Mouse (Mus musculus): Measurements from ENCODE around the gene Efna2.
"Not testable (repeated sequence)": the region's sequence is repeated elsewhere in the genome, so short reads cannot be mapped to it uniquely, and the experiment has no call there.

The Efna2 gene

GRCm38 (mm10) chr10:80189999-80190398 is 10.7 kb downstream of the Efna2 start:
- no peak for DNase-seq (ENCODE audit: low read depth, low spot score)

GRCm38 (mm10) chr10:80190491-80191051 is 11.3 kb downstream of the Efna2 start:
- DNase-seq (ENCODE audit: low read depth, low spot score), result no peak

GRCm38 (mm10) chr10:80193976-80194375 is 14.7 kb downstream of the Efna2 start:
- no peak for DNase-seq (ENCODE audit: low read depth, low spot score)

DNA sequence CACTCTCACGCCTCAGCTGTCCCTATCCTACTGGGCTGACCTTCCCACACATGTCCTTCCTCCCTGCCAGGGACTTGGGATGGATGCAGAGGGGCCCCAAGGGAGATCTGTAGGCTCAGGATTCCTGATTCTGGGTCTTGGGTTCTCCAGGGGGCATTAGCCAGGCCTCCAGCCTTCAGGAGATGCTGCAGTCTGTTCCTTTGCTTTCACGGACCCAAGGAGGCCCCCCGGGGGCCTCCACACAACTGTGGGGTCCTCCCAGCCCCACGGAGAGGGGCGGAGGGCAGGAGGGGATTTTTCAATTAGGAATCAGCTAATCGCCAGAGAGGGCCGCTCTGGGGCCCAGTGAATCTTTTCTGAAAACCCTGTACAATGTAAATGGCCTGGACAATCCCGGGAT is 15.2 kb downstream of the Efna2 start:
- DNase-seq (ENCODE audit: low read depth, low spot score), result no peak

DNA sequence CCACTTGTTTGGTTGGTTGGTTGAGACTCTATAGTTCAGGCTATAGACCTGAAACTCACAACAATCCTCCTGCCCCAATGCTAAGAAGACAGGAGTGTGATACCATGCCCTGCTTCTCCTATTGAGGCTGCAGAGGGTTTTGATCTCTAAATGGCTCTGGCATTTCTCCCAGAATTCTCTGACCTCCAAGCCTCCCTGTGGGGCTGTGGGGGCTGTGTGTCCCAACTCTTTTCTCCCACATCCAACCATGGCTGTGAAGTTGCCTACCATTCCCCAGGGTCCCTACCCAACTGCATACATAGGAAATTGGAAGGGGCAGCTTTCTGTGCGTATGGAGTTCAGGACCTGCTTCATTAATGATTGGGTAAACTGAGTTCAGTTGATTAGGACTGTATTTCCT is 16.9 kb downstream of the Efna2 start:
- no peak for DNase-seq (ENCODE audit: low read depth, low spot score)

GRCm38 (mm10) chr10:80196778-80197581 is 17.7 kb downstream of the Efna2 start:
- no peak for DNase-seq (ENCODE audit: low read depth, low spot score)

DNA sequence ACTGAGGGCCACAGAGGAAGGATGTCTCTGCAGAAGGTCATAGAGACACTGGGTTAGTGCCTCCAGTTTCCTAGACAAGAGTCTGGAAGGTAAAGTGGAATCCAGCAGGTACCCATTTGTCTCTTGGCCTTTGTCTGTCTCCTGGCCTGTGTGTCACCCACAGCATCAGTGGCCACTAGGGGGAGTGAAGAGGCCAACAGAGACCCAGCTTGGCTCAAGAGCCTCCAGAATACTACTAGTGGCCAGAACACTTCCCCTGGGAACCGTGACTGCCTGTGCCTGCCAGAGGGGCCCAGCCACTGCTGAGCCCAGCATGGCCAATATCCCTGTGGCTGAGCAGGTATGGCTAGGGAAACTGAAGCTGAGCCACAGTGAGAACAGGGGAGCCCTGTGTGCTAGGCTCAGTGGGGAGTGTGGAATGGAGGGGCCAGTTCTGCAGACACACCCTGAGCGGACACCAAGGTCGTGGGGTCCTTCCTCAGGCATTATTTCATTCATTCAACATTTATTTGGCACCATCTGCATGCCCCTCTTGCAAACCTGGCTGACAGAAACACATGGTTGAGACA is 20.2 kb downstream of the Efna2 start:
- peak; percentile 93 for DNase-seq (ENCODE audit: low read depth, low spot score)

GRCm38 (mm10) chr10:80200485-80200884 is 21.2 kb downstream of the Efna2 start:
- DNase-seq (ENCODE audit: low read depth, low spot score), result no peak

DNA sequence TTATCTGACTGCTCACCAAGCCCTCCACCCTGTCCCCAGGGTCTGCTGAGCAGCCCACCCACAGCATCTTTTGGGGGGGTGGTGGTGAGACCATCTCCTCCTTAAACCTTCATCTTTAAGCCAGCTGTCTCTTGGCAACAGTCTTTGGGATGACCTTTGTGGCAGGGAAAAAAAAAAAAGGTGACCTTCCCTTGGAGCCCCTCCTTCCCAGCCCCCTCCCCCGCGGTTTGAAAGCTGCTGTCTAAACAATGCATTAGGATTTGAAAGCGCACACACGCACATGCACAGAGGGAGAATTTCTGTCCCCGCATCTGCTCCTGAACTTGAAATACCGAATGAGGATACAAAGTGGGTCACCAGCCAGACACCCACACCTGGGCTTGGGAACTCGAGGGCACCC is 24.8 kb downstream of the Efna2 start:
- peak; percentile 49 for DNase-seq (ENCODE audit: low read depth, low spot score)

DNA sequence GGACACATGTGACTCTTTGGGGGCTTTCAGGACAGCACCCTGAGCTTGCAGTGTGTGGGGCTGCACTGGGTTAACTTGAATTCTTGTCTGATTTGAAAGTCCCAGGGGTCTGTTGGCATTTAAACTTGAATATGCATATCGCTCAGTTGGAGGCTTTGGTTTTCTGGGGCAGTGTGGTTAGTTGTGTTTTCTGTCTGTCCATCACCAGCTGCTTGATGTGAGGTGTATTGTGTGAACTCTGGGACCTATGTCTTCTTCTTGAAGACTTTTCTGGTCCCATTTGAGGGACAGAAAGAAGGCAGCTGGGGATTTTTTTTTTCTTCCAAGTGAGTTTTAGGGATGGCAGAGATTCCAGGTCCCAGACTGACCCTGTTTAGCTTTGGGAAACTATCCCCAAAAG is 27.9 kb downstream of the Efna2 start:
- DNase-seq (ENCODE audit: low read depth, low spot score), result no peak

GRCm38 (mm10) chr10:80207676-80208075 is 28.4 kb downstream of the Efna2 start:
- no peak for DNase-seq (ENCODE audit: low read depth, low spot score)

GRCm38 (mm10) chr10:80208248-80208647 is 29.0 kb downstream of the Efna2 start:
- DNase-seq (ENCODE audit: low read depth, low spot score), result no peak

- no peak for DNase-seq (ENCODE audit: low read depth, low spot score)
Observed at GRCm38 (mm10) chr10:80208841-80209371, 29.6 kb downstream of the Efna2 start.

DNA sequence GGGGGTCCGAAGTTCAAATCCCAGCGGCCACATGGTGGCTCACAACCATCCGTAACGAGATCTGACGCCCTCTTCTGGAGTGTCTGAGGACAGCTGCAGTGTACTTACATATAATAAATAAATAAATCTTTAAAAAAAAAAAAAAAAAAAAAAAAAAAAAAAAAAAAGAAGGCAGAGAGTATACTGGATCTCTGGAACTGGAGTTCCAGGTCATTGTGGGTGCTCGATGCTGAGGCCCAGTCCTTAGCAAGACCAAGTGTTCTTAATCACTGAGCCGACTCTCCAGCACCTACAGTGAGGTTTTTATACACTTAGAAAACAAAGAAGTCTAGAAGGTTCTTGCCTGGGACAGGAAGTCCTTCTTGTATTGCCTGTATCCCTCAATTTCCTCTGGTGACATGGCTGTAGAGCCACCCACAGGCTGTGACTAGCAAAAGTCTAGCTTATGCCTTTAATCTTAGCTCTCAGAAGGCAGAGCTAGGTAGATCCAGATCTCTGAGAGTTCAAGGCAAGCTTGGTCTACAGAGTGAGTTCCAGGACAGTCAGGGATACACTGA is 32.3 kb downstream of the Efna2 start:
- DNase-seq (ENCODE audit: low read depth, low spot score), result not testable (repeated sequence)

DNA sequence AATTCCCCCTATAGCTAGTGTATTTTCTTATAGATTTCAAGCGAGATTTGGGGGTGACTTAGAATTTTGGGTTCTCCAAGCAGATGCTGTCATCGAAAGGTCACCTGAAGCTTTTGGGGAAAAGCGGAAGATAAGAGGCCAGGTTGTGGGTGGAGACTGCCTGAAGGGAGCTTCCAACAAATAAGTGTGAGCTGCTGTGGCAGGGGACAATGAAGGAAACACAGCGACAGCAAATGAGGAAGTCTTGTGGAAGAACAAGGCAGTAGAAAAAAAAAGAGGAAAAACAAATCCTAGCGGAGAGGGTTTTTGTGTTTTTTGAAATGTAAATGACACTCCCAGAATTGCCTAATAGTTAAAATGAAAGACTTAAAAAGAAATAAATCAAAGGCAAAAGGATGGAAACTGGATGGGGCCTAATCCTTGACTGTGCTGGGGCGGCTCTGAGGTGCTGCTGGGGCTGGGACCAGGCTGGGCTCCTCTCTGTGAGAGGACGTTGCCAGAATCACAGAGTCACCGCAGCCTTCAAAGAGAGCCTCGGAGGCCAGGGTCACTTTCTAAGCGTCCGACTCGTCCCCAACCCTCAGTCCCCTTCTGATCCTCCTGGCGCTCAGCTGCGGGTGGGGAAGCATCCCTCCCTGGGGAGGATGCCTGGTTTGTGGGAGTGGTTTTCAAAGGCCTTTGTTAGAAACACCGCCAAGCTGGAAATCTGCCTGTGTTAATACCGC is 35.9 kb downstream of the Efna2 start:
- no peak for DNase-seq (ENCODE audit: low read depth, low spot score)

GRCm38 (mm10) chr10:80220676-80221075 is 41.4 kb downstream of the Efna2 start:
- DNase-seq (ENCODE audit: low read depth, low spot score), result peak; percentile 88

DNA sequence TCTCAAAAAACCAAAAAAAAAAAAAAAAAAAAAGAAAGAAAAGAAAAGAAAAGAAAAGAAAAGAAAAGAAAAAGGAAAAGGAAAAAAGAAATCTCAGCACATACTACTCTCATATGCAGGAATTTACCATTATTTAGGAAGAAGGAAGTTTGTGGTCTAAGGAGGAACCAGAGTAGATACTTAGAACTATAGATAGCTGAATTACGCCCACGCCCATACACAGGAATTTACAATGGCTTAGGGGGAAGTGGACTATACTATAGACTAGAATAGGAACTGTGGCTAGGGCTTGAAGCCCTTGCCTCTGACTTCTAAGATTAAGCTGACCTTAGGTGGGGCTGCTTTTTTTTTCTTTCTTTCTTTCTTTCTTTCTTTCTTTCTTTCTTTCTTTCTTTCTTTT is 43.9 kb downstream of the Efna2 start:
- peak; percentile 46 for DNase-seq (ENCODE audit: low read depth, low spot score)

GRCm38 (mm10) chr10:80226071-80226415 is 46.8 kb downstream of the Efna2 start:
- DNase-seq (ENCODE audit: low read depth, low spot score), result no peak

- peak; percentile 99 for DNase-seq (ENCODE audit: low read depth, low spot score)
Observed at GRCm38 (mm10) chr10:80226416-80227165, 47.3 kb downstream of the Efna2 start, which contains the start of gene Mum1. Gene Mum1, plus strand, starts transcription at chr10:80226434.

DNA sequence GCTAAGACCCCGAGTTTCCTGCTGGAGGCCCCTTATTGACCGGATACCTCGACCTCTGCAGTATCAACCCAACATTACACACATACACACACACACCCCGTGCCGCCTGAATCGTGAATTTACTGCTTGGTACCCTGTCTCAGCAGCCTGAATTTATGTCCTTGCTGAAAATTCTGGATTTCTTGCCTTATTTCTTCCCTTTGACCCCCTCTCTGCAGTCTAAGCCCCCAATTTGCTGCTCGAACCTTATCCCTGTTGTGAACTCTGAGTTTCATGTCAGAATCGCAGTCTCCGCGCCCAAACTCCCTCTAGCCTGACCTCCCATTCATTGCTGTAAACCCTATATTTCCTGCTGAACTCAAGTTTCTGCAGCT is 47.9 kb downstream of the Efna2 start:
- no peak for DNase-seq (ENCODE audit: low read depth, low spot score)
